Mouse (Mus musculus) megakaryocyte, embryonic 14.5 days (primary cell): ENCODE measurements around the gene Rorb.

Source experiments
- FLI1 ChIP-seq: IDR thresholded peaks from 2 replicates; pipeline ENCODE4 v1.6.1; 2012; ENCODE audit warnings: low read length, inconsistent platforms, mixed read lengths
- GATA1 ChIP-seq: IDR thresholded peaks from 3 replicates; pipeline ENCODE4 v1.6.1; 2012; ENCODE audit warnings: mixed read lengths, low read length, inconsistent platforms, borderline replicate concordance

GRCm38 (mm10) chr19:19104581-19104980, 6.4 kb downstream of the Rorb start:
- no peak for TF ChIP-seq GATA1
- TF ChIP-seq FLI1: no peak
